Mouse (Mus musculus) liver, adult 2 months (tissue): ENCODE data around the gene Plcl2. TPM values are rescaled to one million over a fixed set of nuclear protein-coding genes. Genes with fewer than 3 reads are reported as not detected.

Experiments used
- DNase-seq: peaks from one replicate; pipeline ENCODE4 v3.0.0-alpha.2; 2011; ENCODE audit warnings: low read depth, low spot score; ENCODE audit errors: extremely low read depth
- H3K27ac ChIP-seq: fragments of 200-500 bp; replicated peaks from 2 replicates; pipeline ENCODE4 v1.5.1; 2012; ENCODE audit warnings: low read depth, mild to moderate bottlenecking, control low read depth, inconsistent platforms, low read length; ENCODE audit not compliant: insufficient read depth
- H3K27me3 ChIP-seq: fragments of 200-500 bp; 2 replicates; pipeline ENCODE4 v1.6.1; 2012; ENCODE audit warnings: mild to moderate bottlenecking, moderate library complexity, low read length, inconsistent platforms; ENCODE audit not compliant: control insufficient read depth, insufficient read depth
- H3K36me3 ChIP-seq: fragments of 200-500 bp; 2 replicates; pipeline ENCODE4 v1.6.1; 2012; ENCODE audit warnings: low read length, inconsistent platforms; ENCODE audit not compliant: control insufficient read depth, insufficient read depth
- H3K4me1 ChIP-seq: fragments of 200-500 bp; 2 replicates; pipeline ENCODE4 v1.6.1; 2011; ENCODE audit warnings: low read length; ENCODE audit not compliant: control insufficient read depth, insufficient read depth
- H3K4me3 ChIP-seq: fragments of 200-500 bp; 2 replicates; pipeline ENCODE4 v1.5.1; 2011; ENCODE audit warnings: low read depth, mild to moderate bottlenecking, control low read depth, low read length, moderate library complexity; ENCODE audit not compliant: insufficient read depth
- H3K79me2 ChIP-seq: fragments of 200-500 bp; 2 replicates; pipeline ENCODE4 v1.6.1; 2012; ENCODE audit warnings: inconsistent platforms, mild to moderate bottlenecking, low read length, moderate library complexity; ENCODE audit not compliant: control insufficient read depth, insufficient read depth
- H3K9ac ChIP-seq: fragments of 200-500 bp; 2 replicates; pipeline ENCODE4 v1.6.1; 2012; ENCODE audit warnings: low read depth, mild to moderate bottlenecking, control low read depth, inconsistent platforms, low read length
- CTCF ChIP-seq: fragments of 200-500 bp; IDR thresholded peaks from 2 replicates; pipeline ENCODE4 v1.5.1; 2011; ENCODE audit warnings: low read depth, low read length, control low read depth
- POLR2A ChIP-seq: fragments of 200-500 bp; IDR thresholded peaks from 2 replicates; pipeline ENCODE4 v1.6.1; 2011; ENCODE audit warnings: low read length, control low read depth; ENCODE audit not compliant: insufficient read depth; ENCODE audit errors: extremely low read depth
- WGBS: fragments of 180-500 bp; shearing (Covaris S2); methylation state at CpG from one replicate; pipeline ENCODE4 v1.1.7; 2018; 5-methylcytosine and 5-hydroxymethylcytosine counted together
- polyA plus RNA-seq: library from polyadenylated mRNA; depleted of rRNA; stranded (reverse); fragments of >200 nt; gene quantifications from 2 replicates; pipeline ENCODE4 v1.2.3, GENCODE M21; 2012
- total RNA-seq: library from RNA; depleted of rRNA; stranded (reverse); fragments of >200 nt; gene quantifications from 2 replicates; pipeline ENCODE4 v1.2.3, GENCODE M21; 2014

Gene Plcl2
- total and polyA plus RNA-seq, 2 experiments: 4.2 to 12.4 TPM

DNA sequence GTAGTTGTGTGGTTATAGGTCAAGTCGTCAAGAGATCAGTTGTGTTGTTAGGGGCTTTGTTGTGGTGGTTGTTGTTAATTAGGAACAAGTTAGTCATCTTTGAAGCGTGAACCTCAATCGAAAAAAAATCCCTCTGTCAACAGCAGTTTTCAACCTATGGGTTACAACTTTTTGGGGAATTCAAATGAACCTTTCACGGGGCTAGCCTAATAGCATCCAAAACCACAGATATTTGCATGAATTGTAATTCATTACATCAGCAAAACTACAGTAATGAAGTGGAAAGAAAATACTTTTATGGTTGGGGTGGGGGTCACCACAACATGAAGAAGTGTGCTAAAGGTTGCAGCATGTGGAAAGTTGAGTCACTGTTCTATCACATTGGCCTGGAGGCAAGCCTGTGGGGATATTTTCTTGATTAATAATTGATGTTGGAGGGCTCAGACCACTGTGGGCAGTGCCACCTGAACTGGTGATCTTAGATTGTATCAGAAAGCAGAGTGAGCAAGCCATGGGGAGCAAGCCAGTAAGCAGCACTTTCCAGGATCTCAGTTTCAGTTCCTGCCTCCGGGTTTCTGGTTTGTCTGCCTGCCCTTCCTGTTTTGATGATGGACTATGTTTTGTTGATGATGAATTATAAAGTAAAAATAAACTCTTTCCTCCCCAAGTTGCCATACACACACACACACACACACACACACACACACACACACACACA is 61.6 kb downstream of the Plcl2 start:
- H3K36me3 ChIP-seq: no peaks in the 10 kb centered on the region
- no peaks in the 10 kb centered on the region for H3K4me1 ChIP-seq
- no peaks in the 10 kb centered on the region for H3K27me3 ChIP-seq
- H3K79me2 ChIP-seq: peaks cover 6% of the 10 kb centered on the region; the same call in 1 of the 2 replicates
- H3K9ac ChIP-seq: no peak overlapping the region
- no peak overlapping the region for H3K27ac ChIP-seq
- TF ChIP-seq POLR2A: no peak
- TF ChIP-seq CTCF: no peak
- 74% methylated on average over 5 of the region's 5 CpGs for WGBS
- no peak overlapping the region for H3K4me3 ChIP-seq
- no peak for DNase-seq

- Histone ChIP-seq H3K4me1 (no peaks in the 10 kb centered on the region), H3K79me2 (peaks cover 4% of the 10 kb centered on the region; the same call in 1 of the 2 replicates), H3K9ac (no peak overlapping the region), H3K27me3 (no peaks in the 10 kb centered on the region), H3K36me3 (no peaks in the 10 kb centered on the region), H3K4me3 (no peak overlapping the region), H3K27ac (no peak overlapping the region)
- no peak for DNase-seq
- TF ChIP-seq POLR2A (no peak), CTCF (no peak)
- WGBS: 96% methylated on average over 12 of the region's 12 CpGs
These were observed 65.0 kb downstream of the Plcl2 start for GRCm38 (mm10) chr17:50574161-50574560.

- no peaks in the 10 kb centered on the region for H3K36me3 ChIP-seq
- TF ChIP-seq CTCF (no peak), POLR2A (no peak)
- no peak overlapping the region for H3K4me3 ChIP-seq
- H3K27me3 ChIP-seq: no peaks in the 10 kb centered on the region
- WGBS: 48% methylated on average over 3 of the region's 3 CpGs
- no peak overlapping the region for H3K27ac ChIP-seq
- H3K4me1 ChIP-seq: peaks cover 2% of the 10 kb centered on the region; the same call in 1 of the 2 replicates
- no peak for DNase-seq
- no peaks in the 10 kb centered on the region; the same call in 1 of the 2 replicates for H3K79me2 ChIP-seq
- H3K9ac ChIP-seq: no peak overlapping the region
These were observed 71.2 kb downstream of the Plcl2 start for GRCm38 (mm10) chr17:50580416-50580815.

- DNase-seq: no peak
- WGBS: 94% methylated on average over 5 of the region's 5 CpGs
These were observed 77.6 kb downstream of the Plcl2 start for GRCm38 (mm10) chr17:50586834-50587233.

DNA sequence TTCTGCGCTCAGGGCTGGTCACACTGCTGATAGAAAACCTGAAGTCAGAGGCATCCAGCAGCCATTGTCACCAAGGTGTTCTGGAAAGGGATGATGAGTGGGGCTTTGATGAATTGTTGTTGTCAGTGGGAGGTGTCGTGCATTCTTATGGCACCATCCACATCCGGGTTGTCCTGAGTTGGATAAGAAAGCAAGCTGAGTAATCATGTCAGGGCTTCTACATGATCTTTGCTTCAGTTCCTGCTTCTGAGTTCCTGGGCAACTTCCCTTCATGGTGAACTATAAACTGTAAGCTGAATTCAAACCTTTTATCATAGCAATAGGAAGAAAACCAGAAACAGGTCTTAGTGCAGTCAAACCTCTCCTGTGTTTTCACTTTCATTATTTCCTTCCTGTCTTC is 78.7 kb downstream of the Plcl2 start:
- WGBS: 84% methylated on average over 3 of the region's 3 CpGs
- H3K27me3 ChIP-seq: no peaks in the 10 kb centered on the region
- H3K79me2 ChIP-seq: no peaks in the 10 kb centered on the region; the same call in 1 of the 2 replicates
- no peak overlapping the region for H3K9ac ChIP-seq
- no peak overlapping the region for H3K27ac ChIP-seq
- TF ChIP-seq POLR2A (no peak), CTCF (no peak)
- H3K36me3 ChIP-seq: no peaks in the 10 kb centered on the region
- no peak for DNase-seq
- no peak overlapping the region for H3K4me3 ChIP-seq
- peaks cover 2% of the 10 kb centered on the region; the same call in 1 of the 2 replicates for H3K4me1 ChIP-seq

More at GRCm38 (mm10) chr17:50586834-50587233, 77.6 kb downstream of the Plcl2 start:
- H3K4me1 ChIP-seq: peaks cover 2% of the 10 kb centered on the region; the same call in 1 of the 2 replicates
- H3K27me3 ChIP-seq: no peaks in the 10 kb centered on the region
- no peak overlapping the region for H3K4me3 ChIP-seq
- TF ChIP-seq POLR2A: no peak
- TF ChIP-seq CTCF: no peak
- no peak overlapping the region for H3K9ac ChIP-seq
- H3K27ac ChIP-seq: no peak overlapping the region
- no peaks in the 10 kb centered on the region for H3K36me3 ChIP-seq
- H3K79me2 ChIP-seq: no peaks in the 10 kb centered on the region; the same call in 1 of the 2 replicates

- Histone ChIP-seq H3K36me3 (no peaks in the 10 kb centered on the region), H3K27me3 (no peaks in the 10 kb centered on the region), H3K27ac (no peak overlapping the region), H3K9ac (no peak overlapping the region), H3K4me3 (no peak overlapping the region), H3K79me2 (peaks cover 2% of the 10 kb centered on the region; the same call in 1 of the 2 replicates), H3K4me1 (peaks cover 7% of the 10 kb centered on the region)
- TF ChIP-seq CTCF (no peak), POLR2A (no peak)
- DNase-seq: no peak
- WGBS: 63% methylated on average over 6 of the region's 6 CpGs
These were observed 91.0 kb downstream of the Plcl2 start for GRCm38 (mm10) chr17:50600178-50600577.
